Mouse (Mus musculus): Measurements from ENCODE around the gene F830045P16Rik. TPM values are rescaled to one million over a fixed set of nuclear protein-coding genes. Genes with fewer than 3 reads are reported as not detected.

The F830045P16Rik gene
- polyA plus RNA-seq, 1 experiment from 2014 or later: not detected

- no peaks in the 10 kb centered on the region for H3K36me3 ChIP-seq
- H3K4me3 ChIP-seq: no peak overlapping the region
- H3K9me3 ChIP-seq (replicated peaks): no peaks in the 10 kb centered on the region
- ATAC-seq (replicated peaks; ENCODE audit: insufficient number of reproducible peaks, insufficient read depth, low FRiP score, low read depth): no peak
- peaks cover 8% of the 10 kb centered on the region for H3K4me1 ChIP-seq (replicated peaks)
- no peaks in the 10 kb centered on the region for H3K27me3 ChIP-seq
- 15% methylated on average over 4 of the region's 4 CpGs for WGBS
- no peak overlapping the region for H3K9ac ChIP-seq
- H3K27ac ChIP-seq: no peak overlapping the region
- H3K4me2 ChIP-seq: no peak overlapping the region
Measured at GRCm38 (mm10) chr2:129544448-129544847, 8.0 kb upstream of the F830045P16Rik start.

GRCm38 (mm10) chr2:129540036-129540435 is 3.6 kb upstream of the F830045P16Rik start:
- Histone ChIP-seq H3K36me3 (no peaks in the 10 kb centered on the region), H3K4me3 (no peak overlapping the region), H3K4me1 (replicated peaks) (peaks cover 20% of the 10 kb centered on the region), H3K4me2 (no peak overlapping the region), H3K9me3 (replicated peaks) (no peaks in the 10 kb centered on the region), H3K9ac (no peak overlapping the region), H3K27ac (no peak overlapping the region), H3K27me3 (no peaks in the 10 kb centered on the region)
- ATAC-seq (replicated peaks; ENCODE audit: insufficient number of reproducible peaks, insufficient read depth, low FRiP score, low read depth): no peak
- 79% methylated on average over 3 of the region's 3 CpGs for WGBS

GRCm38 (mm10) chr2:129539175-129539574 is 2.8 kb upstream of the F830045P16Rik start:
- WGBS: 35% methylated on average over 4 of the region's 4 CpGs
- no peaks in the 10 kb centered on the region for H3K36me3 ChIP-seq
- H3K27ac ChIP-seq: no peak overlapping the region

GRCm38 (mm10) chr2:129537926-129538325 is 1.5 kb upstream of the F830045P16Rik start:
- 31% methylated on average over 4 of the region's 4 CpGs for WGBS
- Histone ChIP-seq H3K27me3 (no peaks in the 10 kb centered on the region), H3K9me3 (replicated peaks) (no peaks in the 10 kb centered on the region), H3K36me3 (no peaks in the 10 kb centered on the region), H3K4me3 (no peak overlapping the region), H3K4me2 (no peak overlapping the region), H3K27ac (no peak overlapping the region), H3K4me1 (replicated peaks) (peaks cover 16% of the 10 kb centered on the region), H3K9ac (no peak overlapping the region)
- no peak for ATAC-seq (replicated peaks; ENCODE audit: insufficient number of reproducible peaks, insufficient read depth, low FRiP score, low read depth)

More at GRCm38 (mm10) chr2:129539175-129539574, 2.8 kb upstream of the F830045P16Rik start:
- no peak for ATAC-seq (replicated peaks; ENCODE audit: insufficient number of reproducible peaks, insufficient read depth, low FRiP score, low read depth)
- Histone ChIP-seq H3K27me3 (no peaks in the 10 kb centered on the region), H3K4me1 (replicated peaks) (peaks cover 16% of the 10 kb centered on the region), H3K9me3 (replicated peaks) (no peaks in the 10 kb centered on the region), H3K4me3 (no peak overlapping the region), H3K4me2 (no peak overlapping the region), H3K9ac (no peak overlapping the region)

- Histone ChIP-seq H3K4me3 (no peak overlapping the region), H3K4me2 (no peak overlapping the region), H3K9ac (no peak overlapping the region), H3K27ac (no peak overlapping the region), H3K4me1 (replicated peaks) (peaks cover 16% of the 10 kb centered on the region), H3K9me3 (replicated peaks) (no peaks in the 10 kb centered on the region), H3K27me3 (no peaks in the 10 kb centered on the region), H3K36me3 (no peaks in the 10 kb centered on the region)
- 56% methylated on average over 7 of the region's 7 CpGs for WGBS
- ATAC-seq (replicated peaks; ENCODE audit: insufficient number of reproducible peaks, insufficient read depth, low FRiP score, low read depth): no peak
Measured at GRCm38 (mm10) chr2:129537360-129537759, 958 bp upstream of the F830045P16Rik start.

GRCm38 (mm10) chr2:129536926-129537325 is 524 bp upstream of the F830045P16Rik start:
- 94% methylated on average over 1 of the region's 1 CpGs for WGBS

GRCm38 (mm10) chr2:129534886-129535591 is 1.4 kb downstream of the F830045P16Rik start:
- Histone ChIP-seq H3K4me2 (no peak overlapping the region), H3K36me3 (no peaks in the 10 kb centered on the region), H3K27ac (no peak overlapping the region), H3K27me3 (no peaks in the 10 kb centered on the region), H3K9me3 (replicated peaks) (no peaks in the 10 kb centered on the region), H3K4me3 (no peak overlapping the region), H3K9ac (no peak overlapping the region), H3K4me1 (replicated peaks) (peaks cover 19% of the 10 kb centered on the region)
- WGBS: 41% methylated on average over 5 of the region's 5 CpGs
- ATAC-seq (replicated peaks; ENCODE audit: insufficient number of reproducible peaks, insufficient read depth, low FRiP score, low read depth): no peak; the same call in 1 of the 2 replicates

More at GRCm38 (mm10) chr2:129536926-129537325, 524 bp upstream of the F830045P16Rik start:
- no peaks in the 10 kb centered on the region for H3K9me3 ChIP-seq (replicated peaks)
- H3K4me2 ChIP-seq: no peak overlapping the region
- no peaks in the 10 kb centered on the region for H3K36me3 ChIP-seq
- peaks cover 17% of the 10 kb centered on the region for H3K4me1 ChIP-seq (replicated peaks)
- H3K27me3 ChIP-seq: no peaks in the 10 kb centered on the region
- no peak overlapping the region for H3K27ac ChIP-seq
- no peak overlapping the region for H3K4me3 ChIP-seq
- ATAC-seq (replicated peaks; ENCODE audit: insufficient number of reproducible peaks, insufficient read depth, low FRiP score, low read depth): no peak
- no peak overlapping the region for H3K9ac ChIP-seq

- Histone ChIP-seq H3K4me2 (no peak overlapping the region), H3K27me3 (no peaks in the 10 kb centered on the region), H3K27ac (no peak overlapping the region), H3K4me3 (no peak overlapping the region), H3K36me3 (no peaks in the 10 kb centered on the region), H3K9ac (no peak overlapping the region), H3K4me1 (replicated peaks) (peaks cover 21% of the 10 kb centered on the region), H3K9me3 (replicated peaks) (no peaks in the 10 kb centered on the region)
- ATAC-seq (replicated peaks; ENCODE audit: insufficient number of reproducible peaks, insufficient read depth, low FRiP score, low read depth): no peak
- WGBS: 38% methylated on average over 2 of the region's 2 CpGs
Measured at GRCm38 (mm10) chr2:129531890-129532289, 4.5 kb downstream of the F830045P16Rik start.

- Histone ChIP-seq H3K4me3 (no peak overlapping the region), H3K9me3 (replicated peaks) (no peaks in the 10 kb centered on the region), H3K4me2 (no peak overlapping the region), H3K9ac (no peak overlapping the region), H3K27me3 (no peaks in the 10 kb centered on the region), H3K36me3 (no peaks in the 10 kb centered on the region), H3K4me1 (replicated peaks) (peaks cover 19% of the 10 kb centered on the region), H3K27ac (no peak overlapping the region)
- ATAC-seq (replicated peaks; ENCODE audit: insufficient number of reproducible peaks, insufficient read depth, low FRiP score, low read depth): no peak
Measured at GRCm38 (mm10) chr2:129531102-129531501, 5.3 kb downstream of the F830045P16Rik start.

- no peaks in the 10 kb centered on the region for H3K36me3 ChIP-seq
- no peak overlapping the region for H3K4me3 ChIP-seq
- H3K9ac ChIP-seq: no peak overlapping the region
- H3K4me2 ChIP-seq: peak overlapping the region; percentile 10; the same call in 1 of the 2 replicates
- no peak overlapping the region for H3K27ac ChIP-seq
- peaks cover 14% of the 10 kb centered on the region for H3K4me1 ChIP-seq (replicated peaks)
- WGBS: 37% methylated on average over 14 of the region's 14 CpGs
- no peak; the same call in 1 of the 2 replicates for ATAC-seq (replicated peaks; ENCODE audit: insufficient number of reproducible peaks, insufficient read depth, low FRiP score, low read depth)
- H3K27me3 ChIP-seq: no peaks in the 10 kb centered on the region
- no peaks in the 10 kb centered on the region for H3K9me3 ChIP-seq (replicated peaks)
Measured at GRCm38 (mm10) chr2:129529297-129530209, 6.8 kb downstream of the F830045P16Rik start.

- Histone ChIP-seq H3K4me1 (replicated peaks) (peaks cover 14% of the 10 kb centered on the region), H3K27ac (no peak overlapping the region), H3K36me3 (no peaks in the 10 kb centered on the region), H3K9me3 (replicated peaks) (no peaks in the 10 kb centered on the region), H3K4me3 (no peak overlapping the region), H3K9ac (no peak overlapping the region), H3K27me3 (no peaks in the 10 kb centered on the region), H3K4me2 (no peak overlapping the region)
- no peak for ATAC-seq (replicated peaks; ENCODE audit: insufficient number of reproducible peaks, insufficient read depth, low FRiP score, low read depth)
- WGBS: 85% methylated on average over 4 of the region's 4 CpGs
Measured at GRCm38 (mm10) chr2:129527916-129528315, 8.5 kb downstream of the F830045P16Rik start.
